Mouse (Mus musculus) heart, adult 9 months (tissue): ENCODE measurements around the gene Pard3.
"Not testable (repeated sequence)": the region's sequence is repeated elsewhere in the genome, so short reads cannot be mapped to it uniquely, and the experiment has no call there.

Experiments
- DNase-seq, 2 experiments: peaks; one replicate each; pipeline ENCODE4 v3.0.0; 2022; ENCODE audit warnings: low spot score in 2 of 2

Pard3 gene

DNA sequence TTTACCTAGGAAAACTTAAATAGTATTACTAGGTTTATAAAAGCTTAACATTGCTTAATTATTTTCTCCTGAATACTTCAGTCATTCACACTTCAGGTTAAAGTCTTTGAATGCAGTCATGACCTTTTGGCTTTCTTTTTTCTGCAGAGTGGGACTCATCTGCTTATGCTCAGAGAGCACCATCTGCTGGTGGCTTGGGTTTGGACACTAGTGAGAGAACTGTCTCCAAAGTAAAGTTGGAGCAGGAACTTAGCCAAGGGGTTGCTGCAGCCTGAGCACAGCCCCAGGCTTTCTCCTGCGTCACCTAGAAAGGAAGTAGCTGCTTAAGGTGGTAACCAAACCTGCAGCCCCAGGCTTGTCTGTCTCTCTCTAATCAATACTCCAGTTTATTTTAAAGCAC, 75.5 kb downstream of the Pard3 start:
- DNase-seq, result peak; percentile 52 to 80

- no peak for DNase-seq
These were observed 77.3 kb downstream of the Pard3 start for GRCm38 (mm10) chr8:127140945-127141344.

GRCm38 (mm10) chr8:127143641-127144040, 79.9 kb downstream of the Pard3 start:
- DNase-seq, result no peak

- no peak for DNase-seq
These were observed 80.9 kb downstream of the Pard3 start for GRCm38 (mm10) chr8:127144562-127144961.

DNA sequence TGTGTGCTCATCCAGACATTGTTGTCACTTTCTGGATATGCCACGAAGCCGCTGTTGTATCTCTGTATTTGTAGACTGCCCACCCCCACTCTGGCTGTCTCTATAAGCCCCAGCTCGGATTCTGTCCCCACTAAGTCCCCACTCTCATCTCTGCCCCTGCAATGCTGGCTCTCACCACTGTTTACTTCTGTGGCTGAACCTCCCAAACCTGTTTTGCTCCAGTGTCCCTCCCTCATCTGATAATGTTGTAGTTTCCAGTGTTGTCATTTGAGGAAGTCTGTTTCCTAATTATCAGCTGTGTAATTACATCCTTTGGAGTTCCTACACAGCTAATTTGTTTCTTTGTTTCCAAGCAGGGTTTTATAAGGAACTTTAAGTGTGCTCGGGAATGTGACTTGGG, 81.4 kb downstream of the Pard3 start:
- DNase-seq, result no peak

DNA sequence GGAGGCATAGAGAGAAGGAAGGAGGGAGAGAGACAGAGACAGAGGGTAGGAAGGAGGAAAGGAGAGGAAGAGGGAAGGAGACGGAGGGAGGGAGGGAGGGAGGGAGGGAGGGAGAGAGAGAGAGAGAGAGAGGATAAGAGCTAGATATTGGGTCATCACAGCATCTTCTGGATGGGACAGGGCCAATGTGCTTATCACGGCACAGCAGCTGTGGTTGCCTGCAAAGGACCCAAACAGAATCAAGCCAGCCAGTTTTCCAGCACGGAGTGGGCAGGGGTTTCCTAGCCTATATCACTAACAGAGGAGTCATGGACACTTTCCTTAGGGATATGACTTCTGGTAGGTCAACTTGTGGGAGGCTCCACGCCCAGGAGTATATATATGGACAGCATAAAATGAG, 82.4 kb downstream of the Pard3 start:
- DNase-seq, result no peak

DNA sequence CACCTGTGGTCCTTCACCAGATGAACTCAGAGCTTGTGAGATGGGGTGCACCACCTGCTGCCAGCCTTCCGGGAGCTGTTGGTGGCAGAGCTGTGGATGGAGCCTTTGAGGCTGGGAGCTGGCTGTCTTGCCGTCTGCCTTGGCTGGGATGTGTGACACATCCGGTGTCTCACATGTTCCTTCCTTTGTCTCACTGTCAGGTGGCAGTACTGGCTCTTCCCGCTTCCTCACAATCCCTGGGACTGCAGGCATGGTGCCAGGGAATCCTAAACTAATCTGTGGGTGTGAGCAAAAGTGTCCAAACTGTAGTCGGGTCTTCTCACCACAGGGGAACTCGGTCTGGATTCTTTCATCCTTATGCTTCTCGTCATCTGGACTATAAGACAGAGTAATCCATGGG, 85.1 kb downstream of the Pard3 start:
- no peak for DNase-seq

GRCm38 (mm10) chr8:127150645-127151044, 87.0 kb downstream of the Pard3 start:
- no peak for DNase-seq

DNA sequence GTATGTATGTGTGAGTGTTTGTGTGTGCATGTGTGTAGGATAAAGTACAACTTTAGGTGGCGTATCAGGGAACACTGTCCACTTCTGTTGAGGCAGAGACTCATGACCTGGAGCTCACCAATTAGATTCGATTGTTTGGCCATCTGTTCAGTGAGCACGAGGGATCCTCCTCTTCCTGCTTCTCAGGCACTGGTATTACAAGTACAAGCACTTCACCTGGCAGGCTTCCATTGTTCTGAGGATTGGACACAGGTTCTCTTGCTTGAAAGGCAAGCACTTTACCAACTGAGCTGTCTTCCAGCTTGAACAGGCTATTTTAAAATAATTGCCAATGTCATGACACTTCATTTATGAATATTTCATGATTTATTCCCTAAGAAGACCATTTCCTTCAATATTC, 88.0 kb downstream of the Pard3 start:
- DNase-seq, result peak in 1 of 2 experiments; percentile 23

DNA sequence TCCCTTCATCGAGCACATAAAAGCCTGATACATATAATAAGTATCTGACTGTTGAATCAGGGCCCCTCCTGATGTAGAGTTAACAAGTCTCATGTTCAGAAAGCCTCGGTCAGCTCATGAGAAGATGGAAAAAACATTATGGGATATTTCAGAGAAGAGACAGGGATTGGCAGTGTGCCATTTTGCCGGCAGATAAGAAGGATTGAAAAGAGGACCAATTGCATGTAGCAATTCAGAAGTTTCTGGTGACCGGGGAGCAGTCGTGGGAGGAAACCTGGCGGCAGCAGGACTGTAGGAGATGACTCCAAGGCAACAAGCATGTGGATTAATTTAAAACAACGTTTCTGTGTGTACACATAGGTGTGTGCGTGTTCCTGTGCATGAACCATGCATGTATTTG, 93.4 kb downstream of the Pard3 start:
- DNase-seq, result peak; percentile 28 to 48

- DNase-seq, result no peak
These were observed 95.8 kb downstream of the Pard3 start for GRCm38 (mm10) chr8:127159421-127159966.

GRCm38 (mm10) chr8:127161854-127162253, 98.2 kb downstream of the Pard3 start:
- no peak for DNase-seq

- no peak for DNase-seq
These were observed 99.1 kb downstream of the Pard3 start for GRCm38 (mm10) chr8:127162821-127163220.

- DNase-seq, result no peak
These were observed 100.9 kb downstream of the Pard3 start for GRCm38 (mm10) chr8:127164326-127165280.

- no peak for DNase-seq
These were observed 104.8 kb downstream of the Pard3 start for GRCm38 (mm10) chr8:127168496-127168895.

GRCm38 (mm10) chr8:127169361-127169760, 105.7 kb downstream of the Pard3 start:
- DNase-seq, result no peak

- not testable (repeated sequence) for DNase-seq
These were observed 106.7 kb downstream of the Pard3 start for GRCm38 (mm10) chr8:127170372-127170771.

GRCm38 (mm10) chr8:127170930-127171329, 107.2 kb downstream of the Pard3 start:
- no peak for DNase-seq

DNA sequence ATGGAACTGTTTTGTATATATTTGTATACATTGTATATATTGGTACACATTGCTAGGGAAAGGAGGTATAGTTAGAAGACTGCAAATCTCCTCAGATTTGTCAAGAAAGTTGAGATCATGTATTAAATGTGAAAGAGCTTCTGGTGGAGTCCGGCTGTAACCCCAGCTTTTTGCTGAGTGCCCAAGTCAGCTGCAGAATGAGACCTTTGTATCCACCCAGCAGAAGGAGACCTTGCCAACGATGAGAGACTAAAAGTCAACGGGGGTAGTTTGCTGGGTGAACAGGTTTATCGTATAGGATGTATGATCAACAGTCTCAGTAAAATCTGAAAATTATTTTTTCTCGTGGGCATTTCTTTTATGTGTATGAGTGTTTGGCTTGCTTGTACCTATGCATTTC, 109.8 kb downstream of the Pard3 start:
- DNase-seq, result no peak

GRCm38 (mm10) chr8:127174411-127174810, 110.7 kb downstream of the Pard3 start:
- DNase-seq, result no peak

DNA sequence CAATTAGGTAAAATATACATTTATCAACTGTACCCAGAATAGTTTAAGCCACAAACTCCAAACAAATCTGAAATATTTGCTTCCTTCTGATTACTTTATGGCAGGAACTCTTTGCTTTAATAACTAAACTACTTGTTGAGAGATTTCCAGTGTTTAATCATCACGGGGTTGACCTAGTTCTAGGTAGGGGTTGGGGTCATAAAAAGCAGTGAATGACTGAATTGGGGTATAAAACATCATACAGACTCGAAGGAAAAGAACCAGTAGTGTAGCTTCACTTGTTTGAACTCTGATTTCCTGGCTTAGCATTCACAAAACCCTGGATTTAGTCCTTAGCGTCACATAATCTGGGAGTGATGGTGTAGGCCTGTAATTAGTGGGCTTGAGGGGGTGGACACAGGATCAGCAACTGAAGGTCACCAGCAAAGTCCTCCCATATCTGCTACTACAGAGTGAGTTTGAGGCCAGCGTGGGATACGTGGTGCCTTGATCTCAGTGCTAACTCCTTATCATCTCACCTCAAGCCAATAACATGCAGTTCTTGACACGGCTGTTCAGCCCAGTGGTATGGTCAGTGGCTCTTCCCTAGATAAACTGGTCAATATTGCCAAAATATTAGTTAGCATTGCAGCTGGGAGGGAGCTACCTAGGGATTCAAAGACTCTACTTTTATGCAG, 111.6 kb downstream of the Pard3 start:
- DNase-seq, result no peak

DNA sequence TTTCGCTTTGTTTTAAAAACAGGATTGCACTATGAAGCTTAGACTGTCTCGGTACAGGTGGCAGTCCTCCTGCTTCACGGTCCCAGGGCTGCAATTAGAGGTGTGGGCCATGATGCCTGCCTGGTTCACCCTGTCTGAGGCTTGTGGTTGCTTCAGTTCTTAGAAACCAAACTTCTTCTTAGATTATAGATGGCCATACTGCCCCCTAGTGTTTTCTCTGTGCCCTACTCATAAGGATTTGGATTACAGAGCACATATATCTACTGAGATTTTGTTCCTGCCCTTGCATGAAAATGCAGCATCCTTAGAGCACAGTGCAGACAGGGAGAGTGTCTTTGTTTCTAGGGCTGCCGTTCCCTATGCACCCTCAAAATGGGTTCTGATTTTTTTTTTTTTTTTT, 114.9 kb downstream of the Pard3 start:
- peak in 1 of 2 experiments; percentile 35 for DNase-seq

DNA sequence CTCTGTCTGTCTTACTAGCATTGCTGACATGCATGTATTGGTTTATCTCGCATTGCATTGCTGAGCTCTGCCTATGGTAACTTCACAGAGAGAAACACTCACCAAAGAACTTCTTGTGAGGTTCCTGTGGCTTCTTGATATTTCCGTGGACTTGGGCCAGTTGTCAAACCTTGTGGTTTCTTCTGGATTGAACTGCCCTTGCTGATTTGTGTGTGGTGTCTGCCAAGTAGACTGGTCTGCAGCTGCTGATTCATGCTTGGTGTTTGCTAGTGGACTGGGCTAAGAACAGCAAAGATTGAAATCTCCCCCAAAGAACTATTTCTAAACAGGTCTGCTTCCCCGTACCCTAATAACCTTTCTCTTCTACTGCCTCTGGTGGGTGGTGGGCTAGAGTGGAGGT, 117.6 kb downstream of the Pard3 start:
- no peak for DNase-seq
